Mouse (Mus musculus): ENCODE measurements around the gene Ppp1r32. TPM values are rescaled to one million over a fixed set of nuclear protein-coding genes. Genes with fewer than 3 reads are reported as not detected.

The Ppp1r32 gene
- polyA plus RNA-seq, 1 experiment from 2014 or later, result 3.0 TPM

GRCm38 (mm10) chr19:10433225-10433624 is 49.5 kb downstream of the Ppp1r32 start:
- Histone ChIP-seq H3K27ac (no peak overlapping the region), H3K9me3 (no peaks in the 10 kb centered on the region), H3K4me2 (no peak overlapping the region), H3K9ac (no peak overlapping the region), H3K4me1 (replicated peaks) (peaks cover 3% of the 10 kb centered on the region; the same call in 1 of the 2 replicates), H3K4me3 (no peak overlapping the region), H3K36me3 (no peaks in the 10 kb centered on the region), H3K27me3 (peaks cover 17% of the 10 kb centered on the region)
- 74% methylated on average over 7 of the region's 7 CpGs for WGBS
- ATAC-seq (ENCODE audit: low FRiP score), result no peak

GRCm38 (mm10) chr19:10431841-10432240 is 50.9 kb downstream of the Ppp1r32 start:
- Histone ChIP-seq H3K27me3 (peaks cover 20% of the 10 kb centered on the region), H3K9me3 (no peaks in the 10 kb centered on the region), H3K9ac (no peak overlapping the region), H3K4me3 (no peak overlapping the region), H3K4me1 (replicated peaks) (peaks cover 8% of the 10 kb centered on the region), H3K4me2 (no peak overlapping the region), H3K36me3 (peaks cover 4% of the 10 kb centered on the region; the same call in 1 of the 2 replicates), H3K27ac (no peak overlapping the region)
- ATAC-seq (ENCODE audit: low FRiP score), result no peak
- WGBS, result 57% methylated on average over 4 of the region's 4 CpGs

- H3K27me3 ChIP-seq, result peaks cover 21% of the 10 kb centered on the region
- no peaks in the 10 kb centered on the region for H3K9me3 ChIP-seq
- no peak for ATAC-seq (ENCODE audit: low FRiP score)
- peaks cover 4% of the 10 kb centered on the region; the same call in 1 of the 2 replicates for H3K36me3 ChIP-seq
- peaks cover 12% of the 10 kb centered on the region for H3K4me1 ChIP-seq (replicated peaks)
- no peak overlapping the region for H3K27ac ChIP-seq
- no peak overlapping the region for H3K9ac ChIP-seq
- H3K4me2 ChIP-seq, result no peak overlapping the region
- 61% methylated on average over 3 of the region's 3 CpGs for WGBS
- H3K4me3 ChIP-seq, result no peak overlapping the region
Observed at GRCm38 (mm10) chr19:10431410-10431809, 51.3 kb downstream of the Ppp1r32 start.

DNA sequence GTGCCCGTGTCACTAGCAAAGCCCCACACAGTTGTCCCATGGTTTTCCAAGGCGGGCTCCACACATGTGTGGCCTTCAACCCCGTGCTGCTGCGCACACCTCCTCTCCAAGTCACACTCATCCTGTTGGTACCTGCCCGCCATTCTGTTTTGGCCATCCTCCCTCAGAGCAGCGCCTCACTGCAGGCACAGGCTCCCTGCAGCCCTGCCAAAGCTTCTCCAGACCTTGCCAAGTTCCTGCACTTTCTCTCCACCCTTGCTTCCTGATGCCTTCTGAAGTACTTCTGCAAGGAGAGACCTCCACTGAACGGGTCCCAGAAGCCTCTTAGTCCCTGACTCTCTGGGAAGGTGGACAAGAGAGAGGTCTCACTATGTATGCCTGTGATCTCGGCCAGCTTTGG is 53.4 kb downstream of the Ppp1r32 start:
- no peak overlapping the region for H3K4me2 ChIP-seq
- peaks cover 19% of the 10 kb centered on the region; the same call in 1 of the 2 replicates for H3K27me3 ChIP-seq
- 94% methylated on average over 8 of the region's 8 CpGs for WGBS
- H3K9ac ChIP-seq, result no peak overlapping the region
- no peak for ATAC-seq (ENCODE audit: low FRiP score)
- H3K4me1 ChIP-seq (replicated peaks), result peaks cover 26% of the 10 kb centered on the region
- H3K4me3 ChIP-seq, result no peak overlapping the region
- no peaks in the 10 kb centered on the region for H3K9me3 ChIP-seq
- no peak overlapping the region for H3K27ac ChIP-seq
- H3K36me3 ChIP-seq, result peaks cover 4% of the 10 kb centered on the region; the same call in 1 of the 2 replicates

GRCm38 (mm10) chr19:10427431-10427830 is 55.3 kb downstream of the Ppp1r32 start:
- Histone ChIP-seq H3K36me3 (peaks cover 4% of the 10 kb centered on the region; the same call in 1 of the 2 replicates), H3K27ac (no peak overlapping the region), H3K27me3 (peaks cover 34% of the 10 kb centered on the region), H3K4me3 (no peak overlapping the region), H3K4me2 (no peak overlapping the region), H3K9me3 (no peaks in the 10 kb centered on the region), H3K9ac (no peak overlapping the region), H3K4me1 (replicated peaks) (peaks cover 32% of the 10 kb centered on the region)
- 73% methylated on average over 9 of the region's 9 CpGs for WGBS
- no peak for ATAC-seq (ENCODE audit: low FRiP score)

DNA sequence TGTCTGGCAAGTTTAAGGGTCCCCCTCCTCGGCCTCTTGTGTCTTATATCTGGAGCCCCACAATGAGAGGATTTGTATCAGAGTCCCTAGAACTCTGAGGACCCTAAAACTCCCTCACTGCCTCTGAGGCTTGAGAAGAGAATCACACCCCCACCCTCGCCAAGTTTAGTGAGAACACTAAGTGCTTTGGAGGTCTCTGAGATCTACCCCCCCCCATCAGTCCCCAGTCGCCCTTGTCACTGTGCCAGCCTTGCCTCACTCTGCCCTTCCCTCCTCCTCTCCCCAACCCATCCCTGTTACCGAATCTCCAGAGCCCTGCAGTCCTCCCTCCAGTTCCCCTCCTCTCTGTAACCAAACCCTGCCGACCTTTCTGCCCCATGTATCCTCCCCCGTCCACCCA is 55.9 kb downstream of the Ppp1r32 start:
- Histone ChIP-seq H3K9me3 (no peaks in the 10 kb centered on the region), H3K4me2 (no peak overlapping the region), H3K9ac (no peak overlapping the region), H3K4me3 (no peak overlapping the region), H3K27me3 (peaks cover 33% of the 10 kb centered on the region), H3K36me3 (peaks cover 4% of the 10 kb centered on the region; the same call in 1 of the 2 replicates), H3K4me1 (replicated peaks) (peaks cover 38% of the 10 kb centered on the region), H3K27ac (no peak overlapping the region)
- no peak for ATAC-seq (ENCODE audit: low FRiP score)
- WGBS, result 46% methylated on average over 6 of the region's 6 CpGs

- Histone ChIP-seq H3K27ac (no peak overlapping the region), H3K9me3 (no peaks in the 10 kb centered on the region), H3K4me3 (no peak overlapping the region), H3K9ac (0 out of 2 replicates have a peak overlapping the region, but pooled peaks have one; percentile 39), H3K36me3 (peaks cover 4% of the 10 kb centered on the region; the same call in 1 of the 2 replicates), H3K4me1 (replicated peaks) (peaks cover 40% of the 10 kb centered on the region), H3K4me2 (no peak overlapping the region), H3K27me3 (peaks cover 37% of the 10 kb centered on the region)
- 37% methylated on average over 25 of the region's 25 CpGs for WGBS
- no peak for ATAC-seq (ENCODE audit: low FRiP score)
Observed at GRCm38 (mm10) chr19:10426312-10426711, 56.4 kb downstream of the Ppp1r32 start.

DNA sequence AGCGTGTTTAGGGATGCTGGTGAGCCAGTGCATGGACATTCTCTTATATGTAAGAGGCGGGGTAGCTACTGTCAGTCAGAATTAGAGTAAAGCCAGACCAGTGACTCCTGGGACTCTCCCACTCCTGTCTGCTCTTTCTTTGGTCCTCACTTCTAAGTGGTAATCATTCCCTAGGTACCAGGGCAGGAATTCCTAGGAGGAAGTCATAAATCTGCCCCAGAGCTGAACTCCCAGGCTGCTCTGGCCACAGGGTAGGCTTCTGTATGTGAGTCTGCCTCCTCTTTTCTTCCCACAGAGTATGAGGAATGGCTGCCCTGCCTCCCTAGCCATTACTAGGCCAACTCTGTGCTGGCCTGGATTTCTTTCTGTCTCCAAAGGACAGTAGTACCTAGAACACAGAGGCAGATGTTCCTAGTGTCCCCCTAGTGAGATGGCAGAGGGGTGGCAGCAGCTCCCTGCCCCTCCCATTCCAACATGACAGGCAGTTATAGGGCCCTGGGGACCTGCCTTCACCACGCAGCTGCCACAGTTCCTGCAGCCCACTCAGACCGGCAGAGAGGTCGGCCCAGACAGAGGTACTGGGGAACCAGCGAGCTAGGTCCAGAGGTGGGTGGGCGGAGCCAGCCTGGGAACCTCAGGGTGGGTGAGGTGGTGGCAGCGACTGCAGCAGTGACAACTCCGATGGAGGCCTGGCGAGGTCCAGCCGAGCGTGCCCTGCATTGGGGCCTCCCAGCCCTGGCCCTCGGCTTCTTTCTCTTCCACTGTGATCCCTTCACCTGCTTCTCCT is 57.1 kb downstream of the Ppp1r32 start:
- H3K4me3 ChIP-seq, result no peak overlapping the region
- no peak for ATAC-seq (ENCODE audit: low FRiP score)
- H3K9me3 ChIP-seq, result no peaks in the 10 kb centered on the region
- WGBS, result 39% methylated on average over 13 of the region's 13 CpGs
- H3K36me3 ChIP-seq, result peaks cover 4% of the 10 kb centered on the region; the same call in 1 of the 2 replicates
- 0 out of 2 replicates have a peak overlapping the region, but pooled peaks have one; percentile 39 for H3K9ac ChIP-seq
- no peak overlapping the region for H3K27ac ChIP-seq
- peaks cover 41% of the 10 kb centered on the region for H3K27me3 ChIP-seq
- H3K4me2 ChIP-seq, result no peak overlapping the region
- peaks cover 43% of the 10 kb centered on the region for H3K4me1 ChIP-seq (replicated peaks)

GRCm38 (mm10) chr19:10424751-10425150 is 58.0 kb downstream of the Ppp1r32 start:
- H3K4me2 ChIP-seq, result no peak overlapping the region
- WGBS, result 61% methylated on average over 1 of the region's 1 CpGs
- peaks cover 46% of the 10 kb centered on the region for H3K27me3 ChIP-seq
- no peaks in the 10 kb centered on the region for H3K9me3 ChIP-seq
- H3K4me1 ChIP-seq (replicated peaks), result peaks cover 43% of the 10 kb centered on the region
- no peak overlapping the region for H3K27ac ChIP-seq
- H3K9ac ChIP-seq, result no peak overlapping the region
- H3K36me3 ChIP-seq, result peaks cover 4% of the 10 kb centered on the region; the same call in 1 of the 2 replicates
- no peak for ATAC-seq (ENCODE audit: low FRiP score)
- H3K4me3 ChIP-seq, result no peak overlapping the region

Other genes starting within 250 kb of the Ppp1r32 start
- gene Myrf, start 242.2 kb downstream of the Ppp1r32 start, polyA plus RNA-seq (2015; fragmentation: Nextera tagmentation; extraction: Ambion mirVana), result 0.44 and 0.50 TPM in 2 replicates
- 6.1 and 6.3 TPM in 2 replicates for gene Dagla, start 178.1 kb downstream of the Ppp1r32 start, polyA plus RNA-seq (2015; fragmentation: Nextera tagmentation; extraction: Ambion mirVana)
- gene Syt7, start 93.8 kb downstream of the Ppp1r32 start, polyA plus RNA-seq (2015; fragmentation: Nextera tagmentation; extraction: Ambion mirVana), result 7.9 and 8.4 TPM in 2 replicates
- gene Lrrc10b, start 25.5 kb downstream of the Ppp1r32 start, polyA plus RNA-seq (2015; fragmentation: Nextera tagmentation; extraction: Ambion mirVana), result 0.53 and 1.1 TPM in 2 replicates
- gene Cpsf7, start 42.3 kb upstream of the Ppp1r32 start, polyA plus RNA-seq (2015; fragmentation: Nextera tagmentation; extraction: Ambion mirVana), result 49.0 and 52.8 TPM in 2 replicates
- 67.6 and 69.1 TPM in 2 replicates for gene Sdhaf2, start 43.2 kb upstream of the Ppp1r32 start, polyA plus RNA-seq (2015; fragmentation: Nextera tagmentation; extraction: Ambion mirVana)
- gene Tmem216, start 73.3 kb upstream of the Ppp1r32 start, polyA plus RNA-seq (2015; fragmentation: Nextera tagmentation; extraction: Ambion mirVana), result 50.5 and 55.3 TPM in 2 replicates
- gene Cyb561a3, start 94.2 kb upstream of the Ppp1r32 start, polyA plus RNA-seq (2015; fragmentation: Nextera tagmentation; extraction: Ambion mirVana), result 16.2 and 17.2 TPM in 2 replicates
- 42.3 and 43.2 TPM in 2 replicates for gene Tmem138, start 94.4 kb upstream of the Ppp1r32 start, polyA plus RNA-seq (2015; fragmentation: Nextera tagmentation; extraction: Ambion mirVana)
- 242 and 263 TPM in 2 replicates for gene Ddb1, start 122.4 kb upstream of the Ppp1r32 start, polyA plus RNA-seq (2015; fragmentation: Nextera tagmentation; extraction: Ambion mirVana)
- 24.8 and 25.4 TPM in 2 replicates for gene Tkfc, start 122.7 kb upstream of the Ppp1r32 start, polyA plus RNA-seq (2015; fragmentation: Nextera tagmentation; extraction: Ambion mirVana)
- 0.53 and 0.82 TPM in 2 replicates for gene Vwce, start 151.3 kb upstream of the Ppp1r32 start, polyA plus RNA-seq (2015; fragmentation: Nextera tagmentation; extraction: Ambion mirVana)
- gene Pga5, start 195.1 kb upstream of the Ppp1r32 start, polyA plus RNA-seq (2015; fragmentation: Nextera tagmentation; extraction: Ambion mirVana), result not detected in 2 replicates
- gene Vps37c, start 205.8 kb upstream of the Ppp1r32 start, polyA plus RNA-seq (2015; fragmentation: Nextera tagmentation; extraction: Ambion mirVana), result 33.8 and 34.7 TPM in 2 replicates